Mouse (Mus musculus) liver, embryonic 14.5 days (tissue): Measurements from ENCODE around the gene Mgat4e. TPM values are rescaled to one million over a fixed set of nuclear protein-coding genes. Genes with fewer than 3 reads are reported as not detected.

ENCODE experiments used
- ATAC-seq: fragments of 200-750 bp; cut with Nextera tagmentation; 2 replicates; pipeline ENCODE4 v1.8.0; 2017; ENCODE audit warnings: moderate number of reproducible peaks, mild to moderate bottlenecking, moderate library complexity; ENCODE audit not compliant: insufficient read depth
- DNase-seq, 3 experiments: peaks; one replicate each; pipeline ENCODE4 v3.0.0-alpha.2; 2012 to 2013; ENCODE audit warnings: low read depth in 3 of 3, low spot score in 3 of 3
- H3K27ac ChIP-seq: fragments of 300-500 bp; sonication (generic); 2 replicates; pipeline ENCODE4 v1.5.1; 2014; ENCODE audit warnings: moderate library complexity, mild to moderate bottlenecking, control low read depth, inconsistent platforms
- H3K27me3 ChIP-seq: fragments of 300-500 bp; sonication (generic); 2 replicates; pipeline ENCODE4 v1.6.1; 2014; ENCODE audit warnings: mild to moderate bottlenecking, low read length, moderate library complexity; ENCODE audit not compliant: control insufficient read depth, insufficient read depth
- H3K36me3 ChIP-seq: fragments of 300-500 bp; sonication (generic); replicated peaks from 2 replicates; pipeline ENCODE4 v1.6.1; 2014; ENCODE audit warnings: low read depth; ENCODE audit not compliant: control insufficient read depth, insufficient read depth
- H3K4me1 ChIP-seq, 2 experiments: fragments of 200-500 bp in 1 of 2; fragments of 300-500 bp in 1 of 2; sonication (generic) in 1 of 2; replicated peaks; 2 replicates each; pipeline ENCODE4 v1.6.1; 2012 to 2014; ENCODE audit warnings: antibody characterized with exemption in 1 of 2, inconsistent platforms in 1 of 2, low read length in 1 of 2; ENCODE audit not compliant: control insufficient read depth in 2 of 2, insufficient read depth in 2 of 2
- H3K4me2 ChIP-seq: fragments of 300-500 bp; sonication (generic); 2 replicates; pipeline ENCODE4 v1.6.1; 2014; ENCODE audit warnings: low read depth, mild to moderate bottlenecking, control low read depth, moderate library complexity
- H3K4me3 ChIP-seq, 2 experiments: fragments of 200-500 bp in 1 of 2; fragments of 300-500 bp in 1 of 2; sonication (generic) in 1 of 2; 2 replicates each; pipeline ENCODE4 v1.5.1; 2012 to 2014; ENCODE audit warnings: low read depth in 2 of 2, low read length in 2 of 2, mild to moderate bottlenecking in 2 of 2, control low read depth in 1 of 2, inconsistent platforms in 1 of 2, moderate library complexity in 1 of 2; ENCODE audit not compliant: insufficient read depth in 1 of 2
- H3K9ac ChIP-seq: fragments of 300-500 bp; sonication (generic); replicated peaks from 2 replicates; pipeline ENCODE4 v1.6.1; 2014; ENCODE audit warnings: mild to moderate bottlenecking, control low read depth, moderate library complexity
- H3K9me3 ChIP-seq: fragments of 300-500 bp; sonication (generic); 2 replicates; pipeline ENCODE4 v1.6.1; 2016; ENCODE audit warnings: low read length, mixed read lengths; ENCODE audit not compliant: control insufficient read depth
- CTCF ChIP-seq: IDR thresholded peaks from 2 replicates; pipeline ENCODE4 v1.5.1; 2016; ENCODE audit warnings: antibody characterized with exemption, low read depth, control low read depth
- EP300 ChIP-seq: IDR thresholded peaks from 2 replicates; pipeline ENCODE4 v1.6.1; 2016; ENCODE audit warnings: antibody characterized with exemption, low read depth
- WGBS: fragments of 180-500 bp; shearing (Covaris S2); extraction: QIAGEN DNeasy Blood & Tissue Kit; methylation state at CpG from one replicate; pipeline ENCODE4 v1.1.7; 2014; ENCODE audit not compliant: insufficient replicate concordance; 5-methylcytosine and 5-hydroxymethylcytosine counted together
- polyA plus RNA-seq, 2 experiments: library from polyadenylated mRNA; depleted of rRNA in 1 of 2; stranded (reverse) in 1 of 2; unstranded in 1 of 2; fragments of >200 nt; fragmentation: Nextera tagmentation in 1 of 2; extraction: Ambion mirVana in 1 of 2; gene quantifications; 2 replicates each; pipeline versions ENCODE4 v1.2.1 to v1.2.3; 2012 to 2014

Mgat4e gene
- polyA plus RNA-seq, 2 experiments, result not detected

GRCm38 (mm10) chr1:134570171-134570570 is 20.7 kb upstream of the Mgat4e start:
- no peaks in the 10 kb centered on the region for H3K27me3 ChIP-seq
- H3K36me3 ChIP-seq, result no peaks in the 10 kb centered on the region
- H3K9me3 ChIP-seq, result no peaks in the 10 kb centered on the region
- ATAC-seq (no peak), DNase-seq (no peak)
- H3K27ac ChIP-seq, result no peak overlapping the region
- H3K4me2 ChIP-seq, result no peak overlapping the region
- H3K4me1 ChIP-seq, result peaks cover 8 to 10% of the 10 kb centered on the region in 2 experiments
- TF ChIP-seq EP300 (no peak), CTCF (no peak)
- H3K9ac ChIP-seq, result no peak overlapping the region
- WGBS, result 75% methylated on average over 9 of the region's 9 CpGs
- no peak overlapping the region for H3K4me3 ChIP-seq

DNA sequence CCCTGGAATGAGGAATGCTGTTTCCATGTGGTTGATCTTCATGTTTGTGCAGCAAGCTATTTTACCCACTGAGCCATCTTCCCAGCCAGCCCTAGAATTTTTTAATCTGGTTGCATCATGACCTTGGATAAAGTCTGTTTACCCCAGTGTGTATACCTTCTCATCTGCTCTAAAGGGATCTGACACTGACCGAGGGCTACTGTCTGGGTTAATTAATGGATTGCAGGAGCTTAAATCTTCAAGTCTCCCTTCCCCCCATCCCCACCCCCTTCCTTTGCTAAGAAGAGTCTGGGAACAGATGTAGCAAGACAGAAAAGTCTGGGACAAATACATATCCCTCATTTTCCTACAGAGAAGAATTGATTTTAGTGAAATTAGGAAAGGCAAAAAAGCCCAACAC is 18.0 kb upstream of the Mgat4e start:
- Histone ChIP-seq H3K27ac (no peak overlapping the region), H3K4me2 (no peak overlapping the region), H3K9me3 (no peaks in the 10 kb centered on the region), H3K9ac (no peak overlapping the region), H3K36me3 (no peaks in the 10 kb centered on the region), H3K4me3 (no peak overlapping the region), H3K4me1 (peaks cover under 1 to 2% of the 10 kb centered on the region in 2 experiments; a peak in 2 of 4 replicates), H3K27me3 (no peaks in the 10 kb centered on the region)
- 59% methylated on average over 1 of the region's 1 CpGs for WGBS
- ATAC-seq, result no peak
- no peak for TF ChIP-seq CTCF
- no peak for TF ChIP-seq EP300
- no peak for DNase-seq

DNA sequence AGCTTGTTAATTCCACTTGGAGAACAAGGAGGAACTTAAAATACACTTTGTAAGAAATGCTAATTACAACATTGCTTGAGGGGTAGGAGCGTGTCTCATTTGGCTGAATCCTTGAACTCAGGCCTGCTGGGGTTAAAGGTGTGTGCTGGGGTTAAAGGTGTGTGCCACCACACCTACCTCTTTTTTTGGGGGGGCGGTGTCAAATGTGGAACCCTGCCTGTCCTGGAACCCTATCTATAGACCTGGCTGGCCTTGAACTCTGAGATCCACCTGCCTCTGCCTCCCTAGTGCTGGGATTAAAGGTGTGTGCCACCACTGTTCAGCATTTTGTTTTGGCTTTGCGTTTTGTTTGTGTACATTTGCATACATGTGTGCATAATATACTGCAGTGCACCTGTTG is 14.2 kb upstream of the Mgat4e start:
- TF ChIP-seq CTCF, result no peak
- no peak for TF ChIP-seq EP300
- Histone ChIP-seq H3K9me3 (no peaks in the 10 kb centered on the region), H3K4me2 (no peak overlapping the region), H3K4me1 (peaks cover 4 to 10% of the 10 kb centered on the region in 2 experiments; a peak in 3 of 4 replicates), H3K27me3 (no peaks in the 10 kb centered on the region), H3K9ac (no peak overlapping the region), H3K36me3 (no peaks in the 10 kb centered on the region), H3K27ac (no peak overlapping the region), H3K4me3 (no peak overlapping the region)
- DNase-seq (no peak), ATAC-seq (no peak)
- 78% methylated on average over 3 of the region's 3 CpGs for WGBS

- no peak overlapping the region for H3K27ac ChIP-seq
Observed at GRCm38 (mm10) chr1:134562457-134562856, 13.0 kb upstream of the Mgat4e start.

DNA sequence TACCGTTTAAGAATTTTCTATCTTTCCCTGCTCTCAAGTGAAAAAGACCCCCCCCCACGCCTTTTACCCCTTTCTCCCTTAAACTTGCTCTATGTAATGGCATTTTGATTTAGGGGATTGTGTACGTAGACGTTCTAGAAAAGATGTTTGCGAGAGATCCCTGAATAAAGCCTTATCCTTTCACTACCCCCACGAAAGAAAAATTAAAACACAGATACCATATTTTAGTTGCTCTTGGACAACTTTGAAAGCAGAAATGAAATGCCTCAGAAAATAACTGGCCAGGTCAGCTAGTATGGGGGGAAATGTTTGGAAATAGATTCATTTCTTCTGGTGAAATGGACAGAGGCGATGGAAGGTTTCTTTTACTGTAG is 12.3 kb upstream of the Mgat4e start:
- TF ChIP-seq EP300 (no peak), CTCF (no peak)
- Histone ChIP-seq H3K4me3 (peak overlapping the region; percentile 67 to 72), H3K36me3 (no peaks in the 10 kb centered on the region), H3K9me3 (no peaks in the 10 kb centered on the region), H3K27ac (no peak overlapping the region), H3K4me1 (peaks cover 9 to 10% of the 10 kb centered on the region in 2 experiments), H3K27me3 (no peaks in the 10 kb centered on the region), H3K9ac (peak overlapping the region; percentile 67), H3K4me2 (peak overlapping the region; percentile 95)
- WGBS, result 11% methylated on average over 7 of the region's 7 CpGs
- no peak for ATAC-seq
- DNase-seq, result no peak

More at GRCm38 (mm10) chr1:134562457-134562856, 13.0 kb upstream of the Mgat4e start:
- no peak overlapping the region for H3K9ac ChIP-seq
- TF ChIP-seq CTCF (no peak), EP300 (no peak)
- H3K4me2 ChIP-seq, result peak overlapping the region; percentile 95
- peaks cover 4 to 10% of the 10 kb centered on the region in 2 experiments for H3K4me1 ChIP-seq
- no peaks in the 10 kb centered on the region for H3K9me3 ChIP-seq
- no peaks in the 10 kb centered on the region for H3K36me3 ChIP-seq
- ATAC-seq, result no peak
- no peak for DNase-seq
- H3K27me3 ChIP-seq, result no peaks in the 10 kb centered on the region
- no peak overlapping the region for H3K4me3 ChIP-seq
